Mouse (Mus musculus): ENCODE measurements around the gene Map4k2. TPM values are rescaled to one million over a fixed set of nuclear protein-coding genes. Genes with fewer than 3 reads are reported as not detected.

Map4k2 gene
- polyA plus RNA-seq, 1 experiment = 10.7 TPM

DNA sequence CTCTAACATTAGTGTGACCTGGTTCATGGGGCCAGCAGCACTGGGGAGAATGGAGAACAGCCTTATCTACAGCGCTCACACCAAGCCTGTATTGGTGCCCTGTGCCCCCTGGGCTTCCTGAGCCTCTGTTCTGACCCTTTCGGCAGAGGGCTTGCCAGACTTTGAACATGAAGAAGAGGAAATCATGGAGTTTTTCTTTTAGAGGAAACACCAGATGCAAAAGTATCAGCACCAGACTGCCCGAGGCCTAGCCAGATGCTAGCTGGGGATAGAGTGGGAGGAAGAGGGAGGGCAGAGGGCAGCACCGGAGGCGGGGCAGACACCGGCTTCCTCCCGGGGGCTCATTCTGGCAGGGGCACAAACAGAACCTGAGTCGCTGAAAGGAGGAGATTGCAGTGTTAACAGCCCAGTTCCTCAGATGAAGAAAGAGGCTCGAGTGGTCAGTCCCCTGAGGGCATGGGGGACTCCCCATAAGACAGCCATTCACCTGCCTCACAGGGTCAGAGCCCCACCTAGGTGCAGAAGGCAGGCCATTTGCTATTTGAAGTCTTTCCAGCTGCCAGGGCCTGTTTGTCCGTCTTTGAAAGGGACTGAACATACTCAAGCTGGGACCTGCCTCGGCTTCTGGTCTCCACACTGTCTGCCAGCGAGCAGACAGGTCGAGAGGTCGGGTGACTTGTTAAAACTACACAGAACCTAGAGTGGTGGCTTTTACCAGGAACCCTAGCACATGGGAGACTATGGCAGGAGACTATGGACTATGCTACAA, 8.5 kb downstream of the Map4k2 start:
- no peak overlapping the region for H3K4me3 ChIP-seq (ENCODE audit: low read depth, low read length)
- no peak overlapping the region for H3K9ac ChIP-seq (ENCODE audit: low read depth, poor library complexity, severe bottlenecking)

DNA sequence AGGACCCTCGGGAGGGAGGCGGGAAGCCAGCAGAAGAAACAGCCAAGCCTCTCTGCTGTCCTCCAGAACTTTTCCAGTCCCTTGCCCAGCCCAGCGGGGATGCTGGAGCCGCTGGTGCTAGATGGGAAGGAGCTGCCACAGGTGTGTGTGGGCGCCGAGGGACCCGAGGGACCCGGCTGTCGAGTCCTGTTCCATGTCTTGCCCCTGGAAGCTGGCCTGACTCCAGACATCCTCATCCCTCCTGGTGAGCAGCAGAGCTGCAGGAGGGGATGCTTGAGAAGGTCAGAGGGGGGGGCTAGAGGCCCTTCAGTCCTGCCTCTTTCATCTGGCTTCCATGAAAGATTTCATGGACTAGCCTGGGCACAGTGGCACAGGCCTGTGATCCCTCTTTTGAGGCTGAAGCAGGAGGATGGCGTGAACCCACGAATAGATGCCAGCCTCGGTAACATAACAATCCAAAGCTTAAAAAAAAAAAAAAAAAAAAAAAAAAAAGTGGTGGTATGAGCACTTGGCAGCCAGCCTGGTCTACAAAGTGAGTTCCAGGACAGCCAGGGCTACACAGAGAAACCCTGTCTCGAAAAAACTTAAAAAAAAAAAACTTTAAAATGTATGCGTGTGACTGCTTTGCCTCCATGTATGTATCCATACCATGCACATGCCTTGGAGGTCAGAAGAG, 10.6 kb downstream of the Map4k2 start:
- H3K36me3 ChIP-seq (ENCODE audit: control insufficient read depth, insufficient read depth, low read length, poor library complexity, severe bottlenecking) = no peaks in the 10 kb centered on the region
- no peak for TF ChIP-seq POLR2A (IDR thresholded peaks at IDR 0.05; ENCODE audit: insufficient read depth, low read length)
- no peak for TF ChIP-seq CTCF (IDR thresholded peaks at IDR 0.05; ENCODE audit: low read depth, low read length)
- TF ChIP-seq EP300 (IDR thresholded peaks at IDR 0.05; ENCODE audit: insufficient read depth, low read depth, low read length) = no peak
- no peak overlapping the region for H3K9ac ChIP-seq (ENCODE audit: low read depth, poor library complexity, severe bottlenecking)
- no peaks in the 10 kb centered on the region for H3K4me1 ChIP-seq (ENCODE audit: control insufficient read depth, insufficient read depth, low read length)
- no peak overlapping the region for H3K4me3 ChIP-seq (ENCODE audit: low read depth, low read length)
- H3K27me3 ChIP-seq (ENCODE audit: control insufficient read depth, insufficient read depth, low read length, poor library complexity, severe bottlenecking) = no peaks in the 10 kb centered on the region
- H3K9me3 ChIP-seq (replicated peaks; ENCODE audit: control insufficient read depth, insufficient read depth, low read length, poor library complexity, severe bottlenecking) = no peaks in the 10 kb centered on the region
- no peak overlapping the region for H3K27ac ChIP-seq (ENCODE audit: insufficient read depth, low read length)

More for the DNA sequence above, 8.5 kb downstream of the Map4k2 start:
- no peak overlapping the region for H3K27ac ChIP-seq (ENCODE audit: insufficient read depth, low read length)
- no peaks in the 10 kb centered on the region for H3K4me1 ChIP-seq (ENCODE audit: control insufficient read depth, insufficient read depth, low read length)
- no peak for TF ChIP-seq POLR2A (IDR thresholded peaks at IDR 0.05; ENCODE audit: insufficient read depth, low read length)
- TF ChIP-seq EP300 (IDR thresholded peaks at IDR 0.05; ENCODE audit: insufficient read depth, low read depth, low read length) = no peak
- TF ChIP-seq CTCF (IDR thresholded peaks at IDR 0.05; ENCODE audit: low read depth, low read length) = no peak
- H3K27me3 ChIP-seq (ENCODE audit: control insufficient read depth, insufficient read depth, low read length, poor library complexity, severe bottlenecking) = no peaks in the 10 kb centered on the region
- H3K36me3 ChIP-seq (ENCODE audit: control insufficient read depth, insufficient read depth, low read length, poor library complexity, severe bottlenecking) = no peaks in the 10 kb centered on the region
- no peaks in the 10 kb centered on the region for H3K9me3 ChIP-seq (replicated peaks; ENCODE audit: control insufficient read depth, insufficient read depth, low read length, poor library complexity, severe bottlenecking)

DNA sequence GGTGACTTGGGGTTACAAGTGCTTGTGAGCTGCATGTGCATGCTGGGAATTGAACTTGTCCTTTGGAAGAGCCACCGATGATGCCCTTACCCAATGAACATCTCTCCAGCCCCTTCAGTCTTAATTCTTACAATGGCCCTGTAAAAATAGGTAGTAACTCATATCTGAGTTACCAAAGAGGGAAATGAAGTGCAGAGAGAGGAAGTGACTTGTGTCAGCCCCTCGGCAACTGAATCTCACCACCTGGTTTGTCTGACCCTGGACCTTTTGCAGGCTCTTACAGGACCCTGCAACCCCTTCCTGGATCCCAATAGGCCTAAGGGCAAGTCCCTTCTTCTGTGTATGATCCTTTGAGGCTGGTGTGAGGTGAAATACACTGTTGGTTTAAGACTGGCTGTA, 11.2 kb downstream of the Map4k2 start:
- Histone ChIP-seq H3K9me3 (replicated peaks; ENCODE audit: control insufficient read depth, insufficient read depth, low read length, poor library complexity, severe bottlenecking) (no peaks in the 10 kb centered on the region), H3K9ac (ENCODE audit: low read depth, poor library complexity, severe bottlenecking) (no peak overlapping the region), H3K4me3 (ENCODE audit: low read depth, low read length) (no peak overlapping the region), H3K27ac (ENCODE audit: insufficient read depth, low read length) (no peak overlapping the region), H3K4me1 (ENCODE audit: control insufficient read depth, insufficient read depth, low read length) (no peaks in the 10 kb centered on the region), H3K36me3 (ENCODE audit: control insufficient read depth, insufficient read depth, low read length, poor library complexity, severe bottlenecking) (no peaks in the 10 kb centered on the region), H3K27me3 (ENCODE audit: control insufficient read depth, insufficient read depth, low read length, poor library complexity, severe bottlenecking) (no peaks in the 10 kb centered on the region)
- no peak for TF ChIP-seq EP300 (IDR thresholded peaks at IDR 0.05; ENCODE audit: insufficient read depth, low read depth, low read length)
- TF ChIP-seq CTCF (IDR thresholded peaks at IDR 0.05; ENCODE audit: low read depth, low read length) = no peak
- no peak for TF ChIP-seq POLR2A (IDR thresholded peaks at IDR 0.05; ENCODE audit: insufficient read depth, low read length)

DNA sequence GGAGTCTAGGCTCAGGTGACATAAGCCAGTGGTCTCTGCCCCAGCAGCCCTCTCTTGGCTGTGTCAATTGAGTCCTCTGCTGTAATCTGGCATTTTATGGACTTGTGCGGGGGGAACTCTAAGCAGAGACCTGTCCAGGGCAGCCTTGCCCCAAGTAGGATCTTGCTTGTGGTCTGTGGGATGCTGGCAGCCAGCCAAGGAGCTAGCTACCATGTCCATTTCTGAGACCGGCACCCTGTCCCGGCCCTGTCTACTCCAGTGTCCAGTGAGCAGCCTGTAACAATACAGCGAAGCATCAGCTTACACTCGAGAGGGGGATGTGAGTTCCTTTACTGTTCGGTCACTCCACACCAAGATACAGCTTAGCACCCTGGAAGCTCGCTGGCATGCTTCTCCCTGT, 13.1 kb downstream of the Map4k2 start:
- H3K27me3 ChIP-seq (ENCODE audit: control insufficient read depth, insufficient read depth, low read length, poor library complexity, severe bottlenecking) = no peaks in the 10 kb centered on the region
- H3K4me1 ChIP-seq (ENCODE audit: control insufficient read depth, insufficient read depth, low read length) = no peaks in the 10 kb centered on the region
- H3K4me3 ChIP-seq (ENCODE audit: low read depth, low read length) = no peak overlapping the region
- no peak for TF ChIP-seq POLR2A (IDR thresholded peaks at IDR 0.05; ENCODE audit: insufficient read depth, low read length)
- no peak overlapping the region for H3K27ac ChIP-seq (ENCODE audit: insufficient read depth, low read length)
- H3K9me3 ChIP-seq (replicated peaks; ENCODE audit: control insufficient read depth, insufficient read depth, low read length, poor library complexity, severe bottlenecking) = no peaks in the 10 kb centered on the region
- no peaks in the 10 kb centered on the region for H3K36me3 ChIP-seq (ENCODE audit: control insufficient read depth, insufficient read depth, low read length, poor library complexity, severe bottlenecking)
- H3K9ac ChIP-seq (ENCODE audit: low read depth, poor library complexity, severe bottlenecking) = no peak overlapping the region

DNA sequence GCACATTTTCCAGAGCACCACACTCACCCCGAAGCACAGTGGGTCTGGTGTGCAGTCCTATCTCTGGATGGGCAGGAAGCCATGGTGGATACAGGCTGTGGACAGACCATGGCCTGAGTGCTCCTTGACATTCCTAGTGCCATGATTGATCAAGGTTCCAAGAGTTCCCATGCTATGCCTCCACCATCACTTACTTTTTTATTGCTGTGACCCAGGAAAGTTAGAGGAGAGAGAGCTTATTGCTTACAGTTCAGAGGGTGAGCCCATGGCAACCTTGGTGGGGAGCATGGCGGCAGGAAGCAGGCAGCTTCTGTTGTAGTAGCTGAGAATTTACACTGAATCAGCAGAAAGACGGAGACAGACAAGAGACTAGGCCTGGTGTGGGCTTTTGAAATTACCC, 20.4 kb downstream of the Map4k2 start:
- no peak for TF ChIP-seq POLR2A (IDR thresholded peaks at IDR 0.05; ENCODE audit: insufficient read depth, low read length)
- no peak for TF ChIP-seq CTCF (IDR thresholded peaks at IDR 0.05; ENCODE audit: low read depth, low read length)
- TF ChIP-seq EP300 (IDR thresholded peaks at IDR 0.05; ENCODE audit: insufficient read depth, low read depth, low read length) = no peak

DNA sequence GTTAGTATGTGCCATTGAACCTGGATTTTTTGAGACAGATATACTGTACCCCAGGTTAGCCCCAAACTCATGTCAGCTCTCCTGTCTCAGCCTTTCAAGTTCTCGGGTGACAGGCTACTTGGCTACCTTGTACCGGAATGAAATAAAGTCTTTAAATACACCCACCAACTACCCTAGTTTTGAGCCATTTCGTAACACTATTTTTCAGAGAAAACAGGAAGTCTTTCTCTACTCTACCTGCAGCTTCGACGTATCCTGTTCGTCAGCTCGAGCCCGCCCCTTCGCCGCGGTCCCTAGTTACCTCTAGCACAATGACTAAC, 22.1 kb downstream of the Map4k2 start:
- H3K9ac ChIP-seq (ENCODE audit: low read depth, poor library complexity, severe bottlenecking) = peak overlapping the region; percentile 36
- H3K4me3 ChIP-seq (ENCODE audit: low read depth, low read length) = peak overlapping the region; percentile 53
- H3K9me3 ChIP-seq (replicated peaks; ENCODE audit: control insufficient read depth, insufficient read depth, low read length, poor library complexity, severe bottlenecking) = no peaks in the 10 kb centered on the region
- H3K4me1 ChIP-seq (ENCODE audit: control insufficient read depth, insufficient read depth, low read length) = no peaks in the 10 kb centered on the region
- peaks cover 34% of the 10 kb centered on the region for H3K36me3 ChIP-seq (ENCODE audit: control insufficient read depth, insufficient read depth, low read length, poor library complexity, severe bottlenecking)
- TF ChIP-seq CTCF (IDR thresholded peaks at IDR 0.05; ENCODE audit: low read depth, low read length) (no peak), EP300 (IDR thresholded peaks at IDR 0.05; ENCODE audit: insufficient read depth, low read depth, low read length) (no peak), POLR2A (IDR thresholded peaks at IDR 0.05; ENCODE audit: insufficient read depth, low read length) (no peak)
- peak overlapping the region; percentile 14; the same call in 1 of the 2 replicates for H3K27ac ChIP-seq (ENCODE audit: insufficient read depth, low read length)
- H3K27me3 ChIP-seq (ENCODE audit: control insufficient read depth, insufficient read depth, low read length, poor library complexity, severe bottlenecking) = no peaks in the 10 kb centered on the region

More for the DNA sequence above, 20.4 kb downstream of the Map4k2 start:
- Histone ChIP-seq H3K4me3 (ENCODE audit: low read depth, low read length) (no peak overlapping the region), H3K9me3 (replicated peaks; ENCODE audit: control insufficient read depth, insufficient read depth, low read length, poor library complexity, severe bottlenecking) (no peaks in the 10 kb centered on the region), H3K36me3 (ENCODE audit: control insufficient read depth, insufficient read depth, low read length, poor library complexity, severe bottlenecking) (peaks cover 18% of the 10 kb centered on the region), H3K4me1 (ENCODE audit: control insufficient read depth, insufficient read depth, low read length) (no peaks in the 10 kb centered on the region), H3K27ac (ENCODE audit: insufficient read depth, low read length) (no peak overlapping the region), H3K9ac (ENCODE audit: low read depth, poor library complexity, severe bottlenecking) (no peak overlapping the region), H3K27me3 (ENCODE audit: control insufficient read depth, insufficient read depth, low read length, poor library complexity, severe bottlenecking) (no peaks in the 10 kb centered on the region)

Measured in ES-Bruce4 (cell line).